Mouse (Mus musculus) brain, embryonic 14.5 days (tissue): ENCODE results near the gene Scfd2.

Experiments used
- CTCF ChIP-seq: fragments of 200-500 bp; IDR thresholded peaks from 2 replicates; pipeline ENCODE4 v1.5.1; 2012; ENCODE audit warnings: inconsistent platforms, mild to moderate bottlenecking, moderate library complexity, borderline replicate concordance; ENCODE audit not compliant: insufficient read depth, insufficient read length; ENCODE audit errors: extremely low read depth
- POLR2A ChIP-seq: fragments of 200-500 bp; IDR thresholded peaks from 2 replicates; pipeline ENCODE4 v1.6.1; 2012; ENCODE audit warnings: mild to moderate bottlenecking, inconsistent platforms, borderline replicate concordance; ENCODE audit not compliant: poor library complexity, insufficient read depth, insufficient read length, severe bottlenecking; ENCODE audit errors: extremely low read depth

DNA sequence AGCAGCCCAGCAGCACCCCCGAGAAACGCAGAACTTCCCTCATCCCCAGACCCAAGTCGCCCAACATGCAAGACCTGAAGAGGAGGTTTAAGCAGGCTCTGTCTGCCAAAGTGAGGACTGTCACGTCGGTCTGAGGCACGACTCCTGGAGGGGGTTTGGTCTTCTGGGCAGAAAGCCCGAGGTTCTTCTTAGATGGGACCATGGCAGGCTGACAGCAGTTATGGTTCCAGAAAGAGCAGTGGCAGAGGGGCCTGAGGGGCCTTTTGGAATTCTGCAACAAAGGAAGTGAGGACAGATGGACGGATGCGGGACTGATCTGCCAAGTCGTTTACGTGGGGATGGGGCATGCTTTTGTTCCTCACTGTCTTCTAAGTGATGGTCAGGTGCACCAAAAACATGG lies 333.1 kb downstream of the Scfd2 start:
- TF ChIP-seq CTCF: no peak
- no peak for TF ChIP-seq POLR2A
